Mouse (Mus musculus): ENCODE results near the gene Slc18b1. TPM values are rescaled to one million over a fixed set of nuclear protein-coding genes. Genes with fewer than 3 reads are reported as not detected.

Gene Slc18b1
- total RNA-seq, 2 experiments from 2014 or later: 26.7 to 28.6 TPM

Other genes with a start within 250 kb of the Slc18b1 start
- gene Rps12, start 9.7 kb upstream of the Slc18b1 start, total RNA-seq (2021): 100 to 1,000 TPM; 261 to 307 TPM
- gene Vnn3, start 54.5 kb downstream of the Slc18b1 start, total RNA-seq (2021): under 1 TPM in 1 of 2 experiments, not detected in 1; 0.23 TPM
- under 1 TPM in 1 of 2 experiments, not detected in 1; 0.37 TPM for gene Vnn1, start 97.7 kb downstream of the Slc18b1 start, total RNA-seq (2021)
- gene Taar1, start 123.4 kb downstream of the Slc18b1 start, total RNA-seq (2021): not detected
- not detected for gene Taar2, start 141.6 kb downstream of the Slc18b1 start, total RNA-seq (2021)
- not detected for gene Taar3, start 152.6 kb downstream of the Slc18b1 start, total RNA-seq (2021)
- not detected for gene Taar4, start 163.5 kb downstream of the Slc18b1 start, total RNA-seq (2021)
- gene Taar5, start 173.7 kb downstream of the Slc18b1 start, total RNA-seq (2021): not detected
- gene Taar6, start 188.7 kb downstream of the Slc18b1 start, total RNA-seq (2021): not detected
- gene Taar7a, start 196.5 kb downstream of the Slc18b1 start, total RNA-seq (2021): not detected
- gene Taar7b, start 203.0 kb downstream of the Slc18b1 start, total RNA-seq (2021): not detected
- gene Taar7d, start 230.2 kb downstream of the Slc18b1 start, total RNA-seq (2021): not detected
- not detected for gene Taar7e, start 240.6 kb downstream of the Slc18b1 start, total RNA-seq (2021)